Mouse (Mus musculus) 3134 (cell line): Measurements from ENCODE around the gene Casp6.

Experiments used
- DNase-seq: peaks from one replicate; pipeline ENCODE4 v3.0.0-alpha.2; 2011; ENCODE audit warnings: low spot score; ENCODE audit not compliant: insufficient read length; ENCODE audit errors: extremely low read depth

Gene Casp6

DNA sequence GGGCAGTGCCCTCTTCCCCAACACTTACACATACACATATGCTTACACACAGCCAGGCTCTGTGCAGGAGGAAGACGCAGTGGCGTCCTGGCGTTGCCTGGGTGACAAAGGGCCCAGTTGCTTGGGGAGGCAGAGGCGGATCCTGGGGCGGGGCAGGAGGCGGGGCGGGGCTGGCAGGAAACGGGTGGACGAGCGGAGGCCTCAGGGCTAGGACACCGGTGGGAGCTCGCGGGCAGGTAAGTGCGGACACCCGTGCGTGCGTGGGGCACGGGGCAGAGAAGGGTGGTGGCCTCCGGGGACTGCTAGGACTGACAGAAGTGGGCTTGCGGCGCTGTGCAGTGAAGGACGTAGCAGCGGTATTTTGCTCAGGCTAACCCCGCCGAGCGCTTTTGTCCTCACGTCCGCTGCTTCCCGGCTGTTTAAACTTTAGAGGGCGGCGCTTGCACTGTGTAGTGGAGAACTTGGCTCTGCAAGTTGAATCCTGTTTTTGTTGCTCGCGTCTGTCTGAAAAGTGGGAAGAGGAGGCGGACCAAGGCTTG is at the start of gene Casp6:
TSS of gene Casp6 (plus strand) at position 155 of the 539 bp plus-strand sequence.
- DNase-seq, result no peak

DNA sequence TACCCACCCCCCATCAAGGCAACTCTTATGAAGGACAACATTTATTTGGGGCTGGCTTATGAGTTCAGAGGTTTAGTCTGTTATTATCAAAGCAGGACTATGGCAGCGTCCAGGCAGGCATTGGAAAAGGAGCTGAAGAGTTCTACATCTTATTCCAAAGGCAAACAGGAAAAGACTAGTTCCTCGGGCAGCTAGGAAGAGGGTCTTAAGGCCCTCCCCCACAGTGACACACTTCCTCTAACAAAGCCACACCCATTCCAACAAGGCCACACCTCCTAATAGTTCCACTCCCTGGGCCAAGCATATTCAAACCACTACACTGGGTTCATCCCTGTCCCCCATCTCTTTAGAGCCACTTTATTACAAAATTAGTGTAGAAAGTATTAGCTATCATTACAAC is 38.6 kb upstream of the Casp6 start:
- no peak for DNase-seq

DNA sequence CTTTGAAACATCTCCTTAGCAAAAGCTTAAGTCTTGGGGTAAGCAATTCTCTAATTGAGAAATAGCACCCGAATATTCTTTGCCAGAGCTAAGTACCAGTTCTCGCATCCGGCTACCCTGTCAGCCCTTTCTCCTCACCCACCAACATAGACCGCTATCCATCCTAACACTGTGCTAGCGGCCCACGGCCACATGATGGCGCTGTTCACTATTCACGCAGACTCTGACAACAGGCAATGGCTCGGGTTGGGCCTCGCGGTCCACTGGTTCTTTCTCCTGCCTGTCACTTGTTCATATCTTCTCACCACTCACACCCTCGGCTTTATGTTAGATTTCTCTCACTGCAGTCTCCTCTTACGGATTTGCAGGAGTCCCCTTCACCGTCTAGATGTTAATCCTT is 37.5 kb upstream of the Casp6 start:
- no peak for DNase-seq

DNA sequence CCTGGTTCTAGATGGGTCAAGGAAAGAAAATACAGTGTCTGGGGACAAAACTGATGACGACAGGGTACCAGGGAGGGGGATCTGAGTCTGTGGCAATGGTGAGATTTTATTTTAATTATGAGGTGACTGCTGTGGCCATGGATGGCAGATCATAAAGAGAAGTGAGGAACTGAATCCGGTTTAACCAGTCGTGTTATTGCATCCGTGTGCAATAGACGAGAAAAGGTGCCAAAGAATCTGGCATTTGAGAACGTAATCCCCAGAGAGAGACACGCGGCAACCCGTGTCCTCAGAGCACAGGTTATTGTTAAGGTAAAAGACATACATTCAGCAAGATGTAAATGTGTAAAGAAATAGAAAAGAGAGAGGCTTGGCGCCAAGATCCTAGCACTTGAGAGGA is 23.9 kb upstream of the Casp6 start:
- DNase-seq, result no peak

DNA sequence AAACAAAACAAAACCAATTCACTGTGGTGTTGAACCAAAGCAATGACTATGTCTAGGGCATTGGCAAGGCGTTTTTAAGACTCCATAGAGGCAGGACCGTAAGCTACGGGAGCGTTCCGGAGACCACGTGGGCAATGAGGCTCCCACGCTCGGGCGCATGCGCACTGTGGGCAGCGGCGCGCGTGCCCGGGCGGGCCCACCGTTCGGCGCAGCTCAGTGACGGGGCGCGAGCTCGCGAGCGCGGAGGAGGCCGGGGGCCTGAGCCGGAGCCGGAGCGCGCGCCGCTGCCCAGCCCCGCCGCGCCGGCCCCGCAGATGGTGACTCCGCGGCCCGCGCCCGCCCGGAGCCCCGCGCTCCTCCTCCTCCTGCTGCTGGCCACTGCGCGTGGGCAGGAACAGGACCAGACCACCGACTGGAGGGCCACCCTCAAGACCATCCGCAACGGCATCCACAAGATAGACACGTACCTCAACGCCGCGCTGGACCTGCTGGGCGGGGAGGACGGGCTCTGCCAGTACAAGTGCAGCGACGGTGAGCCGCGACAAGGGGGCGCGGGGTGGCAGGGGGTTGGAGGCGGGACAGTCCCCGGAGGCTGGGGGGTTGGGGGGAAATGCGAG is 22.7 kb upstream of the Casp6 start, which contains the start of gene Pla2g12a:
TSS of gene Pla2g12a (plus strand) at position 202 of the 617 bp plus-strand sequence.
- DNase-seq, result peak; percentile 82

DNA sequence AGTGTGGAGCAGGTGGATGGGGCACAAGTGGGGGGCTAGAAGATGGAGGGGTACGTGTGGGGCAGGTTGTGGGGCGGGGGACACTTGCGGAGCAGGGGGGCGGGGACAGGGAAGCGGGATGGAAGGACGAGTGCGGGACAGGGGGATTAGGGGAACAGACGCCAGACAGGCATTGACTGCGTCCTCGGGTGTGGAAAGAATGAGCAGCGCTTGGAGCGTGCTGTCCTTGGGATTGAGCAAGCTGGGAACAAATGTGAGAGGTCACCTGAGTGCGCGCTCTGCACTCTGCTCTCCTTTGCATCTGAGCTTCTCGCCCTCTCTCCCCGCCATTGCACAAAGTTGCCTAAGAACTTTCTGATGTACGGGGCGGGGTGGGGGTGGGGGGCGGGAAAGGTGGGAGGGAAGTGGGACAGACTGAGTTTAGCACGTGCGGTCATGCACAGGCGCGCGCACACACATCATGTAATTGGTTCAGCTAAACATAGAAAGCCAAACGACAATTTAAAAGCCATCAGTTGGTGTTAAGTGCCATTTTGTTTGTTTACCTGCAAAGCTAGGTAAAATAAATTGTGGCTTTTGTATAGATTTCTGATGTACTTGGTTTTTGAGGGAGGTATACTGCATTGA is 22.0 kb upstream of the Casp6 start:
- DNase-seq, result no peak

DNA sequence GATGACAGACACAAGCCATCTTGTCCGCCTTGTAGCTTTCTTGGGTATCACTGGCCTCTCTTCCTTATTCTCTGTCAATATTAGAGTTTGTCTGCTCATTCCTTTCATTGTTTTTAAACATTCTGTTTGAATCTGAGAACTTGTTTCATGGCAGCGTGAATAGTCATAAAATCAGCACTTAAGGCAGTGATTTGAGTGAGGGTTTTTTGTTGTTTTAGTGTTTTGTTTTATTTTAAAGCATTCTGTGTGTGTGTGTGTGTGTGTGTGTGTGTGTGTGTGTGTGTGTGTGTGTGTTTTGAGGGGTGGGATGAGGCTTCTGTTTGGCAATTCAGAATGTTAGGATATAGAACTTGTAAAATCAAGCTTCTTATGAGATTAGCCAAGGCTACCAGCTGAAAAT is 21.3 kb upstream of the Casp6 start:
- DNase-seq, result no peak

DNA sequence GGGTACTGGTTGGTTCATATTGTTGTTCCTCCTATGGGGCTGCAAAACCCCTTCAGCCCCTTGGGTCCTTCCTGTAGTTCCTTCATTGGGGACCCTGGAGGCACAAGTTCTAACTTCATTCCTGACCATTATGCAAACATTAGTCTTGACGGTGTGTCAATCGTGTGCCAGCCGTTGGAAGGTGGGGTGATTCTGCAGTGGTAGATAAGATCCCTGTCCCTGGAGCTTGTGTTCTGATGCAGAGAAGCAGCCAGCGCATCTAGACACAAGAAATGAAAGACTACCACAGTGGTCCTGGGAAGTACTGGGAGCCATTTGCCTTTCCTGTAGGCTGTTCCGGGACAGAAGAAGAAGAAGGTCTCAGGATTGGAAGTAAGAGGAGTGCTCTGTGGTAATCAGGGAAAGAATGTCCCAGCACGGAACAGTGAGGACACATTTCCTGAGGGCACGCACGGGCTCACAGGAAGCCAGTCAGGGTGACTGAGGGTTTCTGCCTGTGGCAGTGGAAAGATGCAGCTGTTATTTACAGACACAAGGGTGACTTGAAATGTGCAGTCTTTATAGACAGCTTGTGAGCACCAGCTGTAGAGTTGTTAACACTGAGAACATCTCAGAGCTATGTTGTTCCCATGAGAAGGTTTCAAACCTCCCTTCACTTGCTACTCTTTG is 20.2 kb upstream of the Casp6 start:
- DNase-seq, result no peak

DNA sequence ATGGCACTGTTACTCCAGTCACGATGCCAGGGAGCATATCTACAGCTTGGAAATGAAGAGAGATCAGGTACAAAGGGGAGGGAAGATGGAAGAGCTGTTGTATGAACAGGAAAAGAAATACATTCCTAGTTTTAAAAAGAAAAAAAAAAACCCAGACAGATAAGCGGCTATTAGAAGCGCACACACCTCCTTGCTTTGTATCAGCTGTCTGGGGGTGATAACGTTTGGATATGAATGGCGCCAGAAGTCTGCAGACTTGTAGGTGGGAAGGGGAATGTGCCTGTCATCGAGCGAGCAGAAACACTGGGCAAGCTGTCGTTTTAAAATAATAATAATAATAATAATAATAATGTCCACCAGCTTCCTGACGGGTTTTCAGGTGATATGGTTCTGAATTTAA is 15.6 kb upstream of the Casp6 start:
- DNase-seq, result no peak

DNA sequence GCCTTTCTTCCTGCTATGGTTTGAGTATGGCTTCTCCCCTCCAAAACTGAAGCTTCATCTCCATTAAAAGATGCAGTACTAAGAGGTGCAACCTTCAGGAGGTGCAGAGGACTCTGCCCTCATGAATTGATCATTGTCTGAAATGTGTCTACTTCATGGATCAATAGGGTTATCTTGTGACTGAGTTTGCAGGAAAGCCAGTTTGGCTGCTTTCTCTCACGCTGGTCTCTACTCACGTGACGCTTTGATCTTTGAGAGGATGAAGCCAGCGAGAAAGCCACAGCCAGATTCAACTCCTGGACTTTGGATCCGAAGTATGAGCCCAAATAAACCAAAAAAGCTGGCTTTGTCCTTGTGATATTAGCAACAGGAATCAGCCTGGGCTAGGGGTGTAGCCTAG is 14.8 kb upstream of the Casp6 start:
- DNase-seq, result no peak

DNA sequence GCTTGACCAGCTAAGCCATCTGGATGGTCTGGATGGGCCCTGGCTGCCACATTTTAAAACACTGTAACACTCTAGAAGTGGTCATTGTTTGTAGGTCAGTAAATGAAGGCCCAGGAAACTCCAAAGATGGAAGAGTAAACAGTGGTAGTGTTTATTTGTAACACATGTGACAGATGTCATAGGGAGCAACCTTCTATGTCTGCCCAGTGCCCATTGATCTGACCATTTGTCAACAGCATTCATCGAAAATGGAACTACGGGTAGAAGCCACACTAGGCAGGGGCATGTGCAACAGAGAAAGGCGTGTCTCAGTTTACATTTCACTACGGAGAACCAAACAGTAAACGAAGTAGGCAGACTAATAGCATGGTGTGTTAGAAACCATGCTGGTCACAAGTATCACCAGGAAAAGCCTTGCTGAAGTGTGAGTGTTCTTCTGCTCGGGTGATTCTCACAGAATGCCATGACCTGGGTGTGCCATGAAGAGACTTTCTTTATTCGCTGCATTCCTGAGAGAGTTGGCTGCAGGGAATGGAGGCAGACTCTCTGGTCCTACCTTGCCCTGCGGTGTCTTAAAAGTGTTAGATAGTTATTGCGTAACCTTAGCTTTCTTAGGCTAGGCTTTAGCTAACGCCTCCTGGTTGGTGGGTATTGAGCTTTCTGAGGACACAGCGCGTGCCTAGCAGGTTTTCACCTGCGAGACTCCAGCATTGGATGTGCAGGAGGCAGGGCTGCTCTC is 13.3 kb upstream of the Casp6 start:
- DNase-seq, result no peak

DNA sequence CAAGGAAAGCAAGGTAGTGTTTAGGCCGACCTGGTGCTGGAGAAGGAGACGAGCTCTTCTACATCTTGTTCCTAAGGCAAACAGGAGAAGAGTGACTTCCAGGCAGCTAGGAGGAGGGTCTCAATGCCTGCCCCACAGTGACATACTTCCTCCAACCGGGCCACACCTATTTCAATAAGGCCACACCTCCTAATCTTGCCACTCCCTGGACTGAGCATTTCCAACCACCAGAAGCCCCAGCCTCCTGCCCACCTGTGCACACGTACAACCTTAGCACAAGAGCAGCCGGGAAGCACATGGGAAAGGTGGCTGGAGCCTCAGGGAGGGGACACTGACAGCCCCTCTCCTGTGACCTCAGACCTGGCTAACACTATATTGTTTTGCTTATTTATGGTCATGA is 9.2 kb upstream of the Casp6 start:
- DNase-seq, result no peak

DNA sequence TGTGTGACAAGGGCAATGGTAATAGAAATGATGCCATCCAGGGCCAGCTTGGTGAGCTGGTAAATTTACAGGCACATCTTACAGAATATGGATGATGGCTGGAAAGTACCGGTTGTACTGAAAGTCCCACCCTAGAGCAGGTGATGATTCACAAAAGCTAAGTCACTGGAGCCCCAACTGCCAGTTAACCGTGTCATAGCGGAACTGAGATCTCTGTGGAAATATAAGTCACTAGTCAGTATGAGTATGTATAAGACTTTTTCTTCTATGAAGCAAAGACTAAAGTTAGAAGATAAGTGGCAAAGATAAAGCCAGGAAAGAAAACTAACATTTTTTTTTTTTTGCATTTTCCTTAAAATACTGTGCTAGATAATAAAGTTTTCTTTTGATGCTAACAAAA is 8.1 kb upstream of the Casp6 start:
- DNase-seq, result no peak

DNA sequence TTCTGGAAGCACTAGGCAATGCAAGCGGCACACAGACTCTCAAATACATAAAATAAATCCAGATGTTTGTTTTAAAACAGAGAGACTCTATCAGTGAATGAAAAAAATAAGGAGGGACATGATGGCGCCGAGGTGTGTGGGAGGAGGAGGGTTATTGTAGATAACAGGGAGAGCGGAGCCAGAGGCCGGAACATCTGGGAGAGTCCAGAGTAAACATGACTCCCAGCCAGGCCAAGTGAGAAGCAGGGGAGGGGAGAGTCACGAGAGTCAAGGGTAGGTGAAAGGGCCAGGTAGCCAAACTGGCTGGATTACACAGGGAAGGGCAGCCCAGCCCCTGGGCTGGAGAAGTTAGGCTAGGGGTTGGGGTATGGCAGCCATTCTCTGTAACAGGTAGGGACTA is 4.6 kb upstream of the Casp6 start:
- DNase-seq, result no peak

DNA sequence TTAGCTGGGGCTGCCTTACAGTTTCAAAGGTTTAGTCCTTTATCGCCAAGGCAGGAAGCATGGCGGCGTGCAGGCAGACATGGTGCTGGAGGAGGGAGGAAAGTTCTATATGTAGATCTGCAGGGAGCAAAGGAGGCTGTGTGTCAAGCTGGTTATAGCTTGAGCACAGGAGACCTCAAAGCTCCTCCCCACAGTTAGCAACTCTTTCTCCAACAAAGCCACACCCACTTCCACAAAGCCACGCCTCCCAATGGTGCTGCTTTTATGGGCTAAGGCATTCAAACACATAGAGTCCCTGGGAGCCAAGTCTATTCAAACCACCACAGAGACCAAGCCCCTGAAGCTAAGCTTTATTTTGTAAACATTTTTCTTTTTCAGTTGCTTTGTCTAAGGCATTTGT is 2.3 kb upstream of the Casp6 start:
- no peak for DNase-seq

DNA sequence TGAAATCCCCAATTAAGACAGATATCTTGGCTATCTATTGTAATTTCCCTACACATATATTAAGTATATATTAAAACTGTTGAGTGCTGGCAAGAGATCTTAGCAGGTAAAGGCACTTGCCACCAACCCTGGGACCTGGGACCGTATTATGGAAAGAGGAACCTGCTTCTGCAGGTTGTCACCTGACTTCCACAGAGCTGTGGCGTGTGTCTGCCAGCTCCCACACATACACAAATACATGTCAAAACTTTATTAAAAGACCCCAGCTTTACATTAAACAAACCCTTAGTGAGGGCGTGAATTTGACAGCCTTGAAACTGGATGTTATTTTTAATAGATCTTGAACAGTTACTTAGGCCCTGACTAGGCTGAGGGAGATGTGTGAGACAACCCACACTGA is 2.1 kb downstream of the Casp6 start:
- DNase-seq, result no peak

DNA sequence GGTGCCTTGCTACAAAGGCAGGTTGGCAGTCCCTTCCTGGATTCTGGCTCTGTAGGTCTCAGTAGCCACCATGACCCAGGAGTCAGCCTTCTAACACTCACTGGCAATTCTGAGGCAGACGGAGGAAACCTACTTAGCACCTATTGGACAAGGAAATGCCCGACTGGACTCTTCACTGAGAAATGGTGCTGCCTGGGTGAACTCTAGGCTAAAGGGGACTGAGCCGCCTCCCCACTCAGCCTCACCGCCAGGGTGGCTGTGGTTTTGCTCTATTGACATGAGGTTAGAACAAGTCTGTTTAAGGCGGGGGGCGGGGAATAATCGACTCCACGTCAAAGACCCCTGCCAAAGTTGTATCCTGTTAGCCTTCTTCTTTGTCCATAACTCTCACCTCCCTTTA is 2.6 kb downstream of the Casp6 start:
- no peak for DNase-seq

DNA sequence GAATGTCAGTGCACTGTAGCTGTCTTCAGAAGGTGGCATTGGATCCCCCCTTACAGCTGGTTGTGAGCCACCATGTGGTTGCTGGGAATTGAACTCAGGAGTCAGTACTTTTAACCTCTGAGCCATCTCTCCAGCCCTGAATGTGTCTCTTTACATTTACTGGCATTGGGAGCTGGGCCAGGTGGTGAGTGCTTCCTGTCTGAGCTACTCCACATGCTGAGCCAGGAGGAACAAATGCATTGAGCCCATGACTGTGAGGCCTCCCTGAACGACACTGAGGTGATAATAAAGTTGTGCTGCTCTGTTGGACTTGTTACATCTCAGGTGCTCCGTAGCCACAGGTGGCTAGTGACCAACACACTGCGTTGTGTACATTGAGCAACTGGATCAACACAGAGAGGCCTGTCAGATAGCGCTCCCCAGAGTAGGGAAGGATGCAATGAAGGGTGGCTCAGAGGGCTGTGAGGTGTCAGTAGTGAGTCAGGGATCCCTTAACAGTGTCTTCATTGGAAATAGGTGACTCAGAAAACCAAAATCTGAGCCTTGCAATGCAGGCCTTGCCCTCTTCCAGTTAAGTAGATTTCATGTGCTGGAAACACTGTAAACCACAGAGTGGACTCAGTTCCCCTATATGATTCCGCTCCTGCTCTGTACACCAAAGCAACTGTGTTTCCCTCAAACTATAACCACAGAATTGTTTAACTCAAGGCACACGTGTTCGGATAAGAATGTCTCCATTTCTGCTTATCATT is 3.3 kb downstream of the Casp6 start:
- no peak for DNase-seq

DNA sequence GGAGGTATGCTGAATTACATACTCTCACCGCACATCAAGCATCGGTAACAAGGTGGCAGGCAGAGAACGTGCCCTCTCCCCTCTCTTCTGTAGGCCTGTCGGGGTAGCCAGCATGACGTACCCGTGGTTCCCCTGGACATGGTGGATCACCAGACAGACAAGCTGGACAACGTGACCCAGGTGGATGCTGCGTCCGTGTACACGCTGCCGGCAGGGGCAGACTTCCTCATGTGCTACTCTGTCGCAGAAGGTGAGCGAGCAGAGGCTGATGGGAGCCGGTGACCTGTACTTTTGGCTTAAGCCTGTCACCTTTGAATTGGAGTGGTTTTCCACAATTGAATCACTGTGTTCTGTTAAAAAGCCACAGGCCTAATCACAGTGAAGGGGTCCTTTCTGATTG is 10.8 kb downstream of the Casp6 start:
- no peak for DNase-seq

DNA sequence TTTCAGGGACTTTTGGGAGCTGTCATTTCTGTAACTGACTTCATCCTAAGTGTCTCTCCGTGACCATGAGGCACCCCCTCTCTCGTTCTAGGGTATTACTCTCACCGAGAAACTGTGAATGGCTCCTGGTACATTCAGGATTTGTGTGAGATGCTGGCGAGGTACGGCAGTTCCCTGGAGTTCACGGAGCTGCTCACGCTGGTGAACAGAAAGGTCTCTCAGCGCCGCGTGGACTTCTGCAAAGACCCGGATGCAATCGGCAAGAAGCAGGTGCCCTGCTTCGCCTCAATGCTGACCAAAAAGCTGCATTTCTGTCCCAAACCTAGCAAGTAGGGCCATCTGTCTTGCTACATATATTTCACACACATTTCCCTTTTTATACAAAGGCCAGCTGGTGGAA is 12.0 kb downstream of the Casp6 start:
- no peak for DNase-seq

DNA sequence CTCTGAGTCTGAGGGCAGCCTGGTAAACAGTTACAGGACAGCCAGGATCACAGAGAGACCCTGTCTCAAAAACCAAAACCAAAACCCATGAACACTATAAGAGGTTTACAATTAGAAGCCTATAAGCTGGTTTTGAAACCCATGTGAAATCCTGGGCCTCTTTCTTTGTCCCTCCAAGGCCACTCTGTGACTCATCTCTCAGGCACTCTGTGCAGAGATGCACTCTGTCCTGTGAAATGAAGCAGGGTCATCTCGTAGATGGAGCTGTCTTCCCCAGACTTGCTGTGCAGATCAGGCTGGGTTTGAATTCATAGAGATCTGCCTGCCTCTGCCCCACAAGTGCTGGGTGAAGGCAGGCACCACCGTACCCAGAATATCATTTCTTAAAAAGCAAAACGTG is 16.2 kb downstream of the Casp6 start:
- no peak for DNase-seq
